Mouse (Mus musculus) heart, postnatal 0 days (tissue): ENCODE data around the gene Adcy3. TPM values are rescaled to one million over a fixed set of nuclear protein-coding genes. Genes with fewer than 3 reads are reported as not detected.

Experiments used
- ATAC-seq: fragments of 200-750 bp; cut with Nextera tagmentation; 2 replicates; pipeline ENCODE4 v1.8.0; 2017; ENCODE audit warnings: low read depth, moderate number of reproducible peaks, moderate library complexity; ENCODE audit not compliant: insufficient read depth
- DNase-seq: peaks from one replicate; pipeline ENCODE4 v3.0.0-alpha.2; 2016; ENCODE audit warnings: low spot score
- H3K27ac ChIP-seq: fragments of 300-500 bp; sonication (generic); 2 replicates; pipeline ENCODE4 v1.5.1; 2014; ENCODE audit warnings: low read depth, mild to moderate bottlenecking
- H3K27me3 ChIP-seq: fragments of 300-500 bp; sonication (generic); 2 replicates; pipeline ENCODE4 v1.6.1; 2014; ENCODE audit warnings: low read length, mixed read lengths; ENCODE audit not compliant: control insufficient read depth, insufficient read depth
- H3K36me3 ChIP-seq: fragments of 300-500 bp; sonication (generic); replicated peaks from 2 replicates; pipeline ENCODE4 v1.6.1; 2014; ENCODE audit warnings: low read length, mixed read lengths; ENCODE audit not compliant: control insufficient read depth, insufficient read depth
- H3K4me1 ChIP-seq: fragments of 300-500 bp; sonication (generic); 2 replicates; pipeline ENCODE4 v1.6.1; 2014; ENCODE audit warnings: antibody characterized with exemption; ENCODE audit not compliant: control insufficient read depth, insufficient read depth
- H3K4me2 ChIP-seq: fragments of 300-500 bp; sonication (generic); 2 replicates; pipeline ENCODE4 v1.6.1; 2014; ENCODE audit warnings: low read depth, mild to moderate bottlenecking, low read length, moderate library complexity
- H3K4me3 ChIP-seq: fragments of 300-500 bp; sonication (generic); 2 replicates; pipeline ENCODE4 v1.5.1; 2014; ENCODE audit warnings: low read depth, low read length
- H3K9ac ChIP-seq: fragments of 300-500 bp; sonication (generic); replicated peaks from 2 replicates; pipeline ENCODE4 v1.6.1; 2014; ENCODE audit warnings: low read depth, low read length, mixed read lengths
- H3K9me3 ChIP-seq: fragments of 300-500 bp; sonication (generic); replicated peaks from 2 replicates; pipeline ENCODE4 v1.6.1; 2016; ENCODE audit warnings: low read length; ENCODE audit not compliant: control insufficient read depth
- CTCF ChIP-seq: IDR thresholded peaks from 2 replicates; pipeline ENCODE4 v1.5.1; 2016; ENCODE audit warnings: antibody characterized with exemption, control low read depth, low read depth
- EP300 ChIP-seq: IDR thresholded peaks from 2 replicates; pipeline ENCODE4 v1.6.1; 2016; ENCODE audit warnings: antibody characterized with exemption, low read depth
- WGBS: fragments of 180-500 bp; shearing (Covaris S2); extraction: QIAGEN DNeasy Blood & Tissue Kit; methylation state at CpG from one replicate; pipeline ENCODE4 v1.1.7; 2014; 5-methylcytosine and 5-hydroxymethylcytosine counted together
- polyA plus RNA-seq: library from polyadenylated mRNA; unstranded; fragments of >200 nt; fragmentation: Nextera tagmentation; extraction: Ambion mirVana; gene quantifications from 2 replicates; pipeline ENCODE4 v1.2.1, GENCODE M21; 2015
- total RNA-seq: library from RNA; depleted of rRNA; stranded (reverse); fragments of >200 nt; gene quantifications from 2 replicates; pipeline ENCODE4 v1.2.3, GENCODE M21; 2014; ENCODE audit warnings: low replicate concordance

Gene Adcy3
- total and polyA plus RNA-seq, 2 experiments from 2014 or later: 1.2 to 7.5 TPM

GRCm38 (mm10) chr12:4184648-4185047, 51.7 kb downstream of the Adcy3 start:
- ATAC-seq (no peak), DNase-seq (no peak)
- Histone ChIP-seq H3K36me3 (no peaks in the 10 kb centered on the region), H3K27me3 (no peaks in the 10 kb centered on the region), H3K9ac (no peak overlapping the region), H3K4me3 (no peak overlapping the region), H3K27ac (no peak overlapping the region), H3K9me3 (no peaks in the 10 kb centered on the region), H3K4me1 (no peaks in the 10 kb centered on the region), H3K4me2 (no peak overlapping the region)
- no peak for TF ChIP-seq EP300
- TF ChIP-seq CTCF: no peak
- 49% methylated on average over 2 of the region's 2 CpGs for WGBS

GRCm38 (mm10) chr12:4188171-4189059, 55.5 kb downstream of the Adcy3 start:
- H3K9me3 ChIP-seq: no peaks in the 10 kb centered on the region
- H3K9ac ChIP-seq: no peak overlapping the region
- peak overlapping the region; percentile 0; the same call in 1 of the 2 replicates for H3K27ac ChIP-seq
- 47% methylated on average over 14 of the region's 14 CpGs for WGBS
- no peaks in the 10 kb centered on the region for H3K36me3 ChIP-seq
- H3K4me2 ChIP-seq: no peak overlapping the region
- no peak for TF ChIP-seq EP300
- no peak overlapping the region for H3K4me3 ChIP-seq
- no peaks in the 10 kb centered on the region for H3K27me3 ChIP-seq
- no peaks in the 10 kb centered on the region for H3K4me1 ChIP-seq
- DNase-seq: peak; percentile 71
- peak; percentile 64 for ATAC-seq

GRCm38 (mm10) chr12:4189060-4189447, 56.2 kb downstream of the Adcy3 start:
- Histone ChIP-seq H3K4me1 (no peaks in the 10 kb centered on the region), H3K36me3 (no peaks in the 10 kb centered on the region), H3K4me3 (no peak overlapping the region), H3K9me3 (no peaks in the 10 kb centered on the region), H3K27ac (no peak overlapping the region), H3K4me2 (no peak overlapping the region), H3K9ac (no peak overlapping the region), H3K27me3 (no peaks in the 10 kb centered on the region)
- WGBS: 49% methylated on average over 5 of the region's 5 CpGs
- DNase-seq: no peak
- TF ChIP-seq CTCF (peak; percentile 27), EP300 (no peak)
- ATAC-seq: no peak

- WGBS: 67% methylated on average over 6 of the region's 6 CpGs
- H3K27me3 ChIP-seq: no peaks in the 10 kb centered on the region
- no peak overlapping the region for H3K4me3 ChIP-seq
- ATAC-seq: no peak
- H3K9ac ChIP-seq: no peak overlapping the region
- no peak overlapping the region for H3K4me2 ChIP-seq
- no peak for TF ChIP-seq EP300
- TF ChIP-seq CTCF: 0 out of 2 replicates have a peak, but pooled peaks have one; percentile 5
- no peaks in the 10 kb centered on the region for H3K9me3 ChIP-seq
- peak; percentile 5 for DNase-seq
- no peaks in the 10 kb centered on the region for H3K4me1 ChIP-seq
- no peak overlapping the region for H3K27ac ChIP-seq
- no peaks in the 10 kb centered on the region; the same call in 1 of the 2 replicates for H3K36me3 ChIP-seq
Observed at GRCm38 (mm10) chr12:4192514-4192913, 59.6 kb downstream of the Adcy3 start.

GRCm38 (mm10) chr12:4193025-4193740, 60.3 kb downstream of the Adcy3 start:
- WGBS: 53% methylated on average over 10 of the region's 10 CpGs
- Histone ChIP-seq H3K9ac (no peak overlapping the region), H3K36me3 (no peaks in the 10 kb centered on the region; the same call in 1 of the 2 replicates), H3K9me3 (no peaks in the 10 kb centered on the region), H3K4me1 (no peaks in the 10 kb centered on the region), H3K4me3 (no peak overlapping the region), H3K27ac (no peak overlapping the region), H3K27me3 (no peaks in the 10 kb centered on the region), H3K4me2 (no peak overlapping the region)
- DNase-seq (peak; percentile 7), ATAC-seq (peak; percentile 24; the same call in 1 of the 2 replicates)
- TF ChIP-seq EP300 (no peak), CTCF (no peak)
